Mouse (Mus musculus): ENCODE results near the gene Olfr1463.

Gene Olfr1463

DNA sequence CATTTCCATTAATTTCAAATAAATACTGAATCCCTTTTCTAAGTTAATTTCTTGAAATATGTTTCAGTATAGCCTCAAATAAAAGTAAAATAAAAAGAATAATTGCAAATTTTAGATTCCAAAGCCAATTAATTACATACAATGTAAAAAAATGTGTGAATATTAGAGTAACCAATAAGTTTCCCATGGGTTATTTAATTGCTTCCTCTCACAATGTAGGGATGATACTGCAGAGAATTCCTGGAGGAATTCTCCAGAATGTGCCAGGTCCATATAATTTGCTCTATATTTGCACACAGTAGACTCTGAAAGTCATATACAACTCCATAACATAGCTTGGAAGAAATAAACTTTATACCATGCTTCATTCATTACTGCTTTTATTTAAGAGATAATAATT is at the start of gene Olfr1463:
TSS of gene Olfr1463 (plus strand) at position 301 of the 400 bp plus-strand sequence.
- DNase-seq, result no peak

DNA sequence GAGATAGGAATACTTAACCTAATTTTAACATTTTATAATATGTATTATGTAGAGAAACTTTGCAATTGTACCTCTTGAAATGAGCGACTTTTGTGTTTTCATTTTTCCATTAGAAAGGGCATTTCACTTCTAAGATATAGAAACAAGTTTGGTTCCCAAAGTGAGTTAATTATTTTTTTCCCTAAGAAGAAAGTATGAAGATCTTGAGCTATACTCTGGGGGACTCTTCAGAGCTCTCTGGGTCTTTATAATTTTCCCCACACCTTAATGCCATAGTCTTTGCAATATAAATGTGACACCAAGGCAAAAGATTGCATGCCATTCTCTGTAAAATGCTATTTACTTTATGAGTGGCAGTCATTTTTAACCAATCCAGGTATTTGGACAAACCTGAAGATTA is 45.7 kb upstream of the Olfr1463 start, which contains the start of gene Olfr1462:
TSS of gene Olfr1462 (plus strand) at position 301 of the 400 bp plus-strand sequence.
- no peak for DNase-seq

GRCm38 (mm10) chr19:13221666-13222065 is 9.5 kb upstream of the Olfr1463 start:
- no peak for DNase-seq
